Mouse (Mus musculus) brain, embryonic 14.5 days (tissue): ENCODE measurements around the gene Glb1. TPM values are rescaled to one million over a fixed set of nuclear protein-coding genes. Genes with fewer than 3 reads are reported as not detected.

Source experiments
- DNase-seq: peaks from one replicate; pipeline ENCODE4 v3.0.0-alpha.2; 2011; ENCODE audit warnings: low read depth
- CTCF ChIP-seq: fragments of 200-500 bp; IDR thresholded peaks from 2 replicates; pipeline ENCODE4 v1.5.1; 2012; ENCODE audit warnings: inconsistent platforms, mild to moderate bottlenecking, moderate library complexity, borderline replicate concordance; ENCODE audit not compliant: insufficient read depth, insufficient read length; ENCODE audit errors: extremely low read depth
- POLR2A ChIP-seq: fragments of 200-500 bp; IDR thresholded peaks from 2 replicates; pipeline ENCODE4 v1.6.1; 2012; ENCODE audit warnings: mild to moderate bottlenecking, inconsistent platforms, borderline replicate concordance; ENCODE audit not compliant: poor library complexity, insufficient read depth, insufficient read length, severe bottlenecking; ENCODE audit errors: extremely low read depth
- polyA plus RNA-seq: library from polyadenylated mRNA; depleted of rRNA; stranded (reverse); fragments of >200 nt; gene quantifications from 2 replicates; pipeline ENCODE4 v1.2.3, GENCODE M21; 2012

Glb1 gene
- polyA plus RNA-seq, 1 experiment: 27.4 TPM

- no peak for DNase-seq
- TF ChIP-seq CTCF: no peak
- TF ChIP-seq POLR2A: no peak
These were observed 50.7 kb downstream of the Glb1 start for GRCm38 (mm10) chr9:114451615-114452014.

- no peak for DNase-seq
These were observed 51.5 kb downstream of the Glb1 start for GRCm38 (mm10) chr9:114452418-114452817.

GRCm38 (mm10) chr9:114455420-114455819 is 54.5 kb downstream of the Glb1 start:
- TF ChIP-seq CTCF (no peak), POLR2A (no peak)
- DNase-seq: no peak

More at GRCm38 (mm10) chr9:114452418-114452817, 51.5 kb downstream of the Glb1 start:
- no peak for TF ChIP-seq POLR2A
- TF ChIP-seq CTCF: no peak

GRCm38 (mm10) chr9:114458436-114458835 is 57.6 kb downstream of the Glb1 start:
- TF ChIP-seq CTCF: no peak
- no peak for TF ChIP-seq POLR2A
- DNase-seq: no peak

- no peak for TF ChIP-seq POLR2A
- no peak for TF ChIP-seq CTCF
These were observed 61.7 kb downstream of the Glb1 start for GRCm38 (mm10) chr9:114462569-114462968.

GRCm38 (mm10) chr9:114465442-114465841 is 64.6 kb downstream of the Glb1 start:
- no peak for TF ChIP-seq CTCF
- no peak for TF ChIP-seq POLR2A
- no peak for DNase-seq

More at GRCm38 (mm10) chr9:114462569-114462968, 61.7 kb downstream of the Glb1 start:
- no peak for DNase-seq

- TF ChIP-seq CTCF: no peak
- TF ChIP-seq POLR2A: no peak
- DNase-seq: no peak
These were observed 66.0 kb downstream of the Glb1 start for GRCm38 (mm10) chr9:114466871-114467270.

GRCm38 (mm10) chr9:114468217-114468616 is 67.3 kb downstream of the Glb1 start:
- DNase-seq: no peak
- TF ChIP-seq CTCF: no peak
- TF ChIP-seq POLR2A: no peak

GRCm38 (mm10) chr9:114468701-114469100 is 67.8 kb downstream of the Glb1 start:
- TF ChIP-seq POLR2A (no peak), CTCF (no peak)
- no peak for DNase-seq

- no peak for DNase-seq
- TF ChIP-seq POLR2A (no peak), CTCF (no peak)
These were observed 71.0 kb downstream of the Glb1 start for GRCm38 (mm10) chr9:114471892-114472291.

- TF ChIP-seq CTCF: no peak
- TF ChIP-seq POLR2A: no peak
- DNase-seq: no peak
These were observed 76.1 kb downstream of the Glb1 start for GRCm38 (mm10) chr9:114477019-114477418.

GRCm38 (mm10) chr9:114480940-114481339 is 80.1 kb downstream of the Glb1 start:
- TF ChIP-seq POLR2A: no peak
- no peak for TF ChIP-seq CTCF
- DNase-seq: no peak

- TF ChIP-seq CTCF (no peak), POLR2A (no peak)
- no peak for DNase-seq
These were observed 83.9 kb downstream of the Glb1 start for GRCm38 (mm10) chr9:114484771-114485170.

- DNase-seq: no peak
- TF ChIP-seq CTCF (no peak), POLR2A (no peak)
These were observed 85.9 kb downstream of the Glb1 start for GRCm38 (mm10) chr9:114486808-114487207.
